Mouse (Mus musculus) myocyte (in vitro differentiated cells): ENCODE data around the gene Ifit3b.

Source experiments
- CEBPB ChIP-seq: IDR thresholded peaks from 2 replicates; pipeline ENCODE4 v1.6.1; 2011; ENCODE audit warnings: mild to moderate bottlenecking, moderate library complexity; ENCODE audit not compliant: poor library complexity, insufficient read depth, severe bottlenecking
- E2F4 ChIP-seq: IDR thresholded peaks from one replicate; pipeline ENCODE4 v1.6.1; 2011; ENCODE audit warnings: mild to moderate bottlenecking, control low read depth, moderate library complexity; ENCODE audit not compliant: insufficient read depth
- MAX ChIP-seq: IDR thresholded peaks from one replicate; pipeline ENCODE4 v1.6.1; 2011; ENCODE audit warnings: low read depth, mild to moderate bottlenecking, control low read depth
- MYOD1 ChIP-seq, 3 experiments: IDR thresholded peaks; one replicate each; pipeline ENCODE4 v1.6.1; 2011; ENCODE audit warnings: control low read depth in 2 of 3, low read depth in 2 of 3, mild to moderate bottlenecking in 2 of 3, moderate library complexity in 1 of 3; ENCODE audit not compliant: insufficient read length in 2 of 3, control insufficient read depth in 1 of 3
- MYOG ChIP-seq, 3 experiments: IDR thresholded peaks; one replicate each; pipeline ENCODE4 v1.6.1; 2011; ENCODE audit warnings: control low read depth in 2 of 3, low read depth in 2 of 3, mild to moderate bottlenecking in 2 of 3; ENCODE audit not compliant: insufficient read length in 2 of 3, control insufficient read depth in 1 of 3, insufficient read depth in 1 of 3
- POLR2A ChIP-seq: IDR thresholded peaks from one replicate; pipeline ENCODE4 v1.6.1; 2011; ENCODE audit warnings: low read depth, mild to moderate bottlenecking, control low read depth, moderate library complexity; ENCODE audit not compliant: insufficient read length
- POLR2AphosphoS2 ChIP-seq: IDR thresholded peaks from one replicate; pipeline ENCODE4 v1.6.1; 2011; ENCODE audit warnings: low read depth, control low read depth; ENCODE audit not compliant: insufficient read length
- REST ChIP-seq: IDR thresholded peaks from one replicate; pipeline ENCODE4 v1.6.1; 2011; ENCODE audit warnings: mild to moderate bottlenecking, control low read depth, moderate library complexity; ENCODE audit not compliant: insufficient read depth, insufficient read length
- SRF ChIP-seq: IDR thresholded peaks from one replicate; pipeline ENCODE4 v1.6.1; 2011; ENCODE audit warnings: low read depth; ENCODE audit not compliant: control insufficient read depth, insufficient read length
- TCF12 ChIP-seq: IDR thresholded peaks from one replicate; pipeline ENCODE4 v1.6.1; 2011; ENCODE audit warnings: mild to moderate bottlenecking, control low read depth; ENCODE audit not compliant: poor library complexity, insufficient read depth, severe bottlenecking
- TCF3 ChIP-seq: IDR thresholded peaks from one replicate; pipeline ENCODE4 v1.6.1; 2011; ENCODE audit warnings: low read depth, control low read depth; ENCODE audit not compliant: insufficient read length
- USF1 ChIP-seq: IDR thresholded peaks from one replicate; pipeline ENCODE4 v1.6.1; 2011; ENCODE audit warnings: low read depth, mild to moderate bottlenecking, control low read depth, moderate library complexity

GRCm38 (mm10) chr19:34577121-34577520, 30.6 kb upstream of the Ifit3b start:
- TF ChIP-seq MYOG (IDR thresholded peaks at IDR 0.05; ENCODE audit: control insufficient read depth in 1 of 3, insufficient read depth in 1 of 3, insufficient read length in 2 of 3, low read depth in 2 of 3): no peak
- TF ChIP-seq POLR2A: no peak
- TF ChIP-seq SRF: no peak
- no peak for TF ChIP-seq CEBPB
- no peak for TF ChIP-seq TCF3
- TF ChIP-seq POLR2AphosphoS2: no peak
- TF ChIP-seq MYOD1 (IDR thresholded peaks at IDR 0.05; ENCODE audit: control insufficient read depth in 1 of 3, insufficient read length in 2 of 3, low read depth in 2 of 3): no peak
- TF ChIP-seq MAX: no peak
- TF ChIP-seq TCF12: no peak
- TF ChIP-seq E2F4: no peak
- TF ChIP-seq USF1: no peak
- no peak for TF ChIP-seq REST
